Mouse (Mus musculus) embryo, embryonic 9.5 days (tissue): Measurements from ENCODE around the gene Chrm1.
"Not testable (repeated sequence)": the region's sequence is repeated elsewhere in the genome, so short reads cannot be mapped to it uniquely, and the experiment has no call there.

Experiments used
- DNase-seq: peaks from one replicate; pipeline ENCODE4 v3.0.0-alpha.2; 2017; ENCODE audit errors: extremely low spot score

Gene Chrm1

DNA sequence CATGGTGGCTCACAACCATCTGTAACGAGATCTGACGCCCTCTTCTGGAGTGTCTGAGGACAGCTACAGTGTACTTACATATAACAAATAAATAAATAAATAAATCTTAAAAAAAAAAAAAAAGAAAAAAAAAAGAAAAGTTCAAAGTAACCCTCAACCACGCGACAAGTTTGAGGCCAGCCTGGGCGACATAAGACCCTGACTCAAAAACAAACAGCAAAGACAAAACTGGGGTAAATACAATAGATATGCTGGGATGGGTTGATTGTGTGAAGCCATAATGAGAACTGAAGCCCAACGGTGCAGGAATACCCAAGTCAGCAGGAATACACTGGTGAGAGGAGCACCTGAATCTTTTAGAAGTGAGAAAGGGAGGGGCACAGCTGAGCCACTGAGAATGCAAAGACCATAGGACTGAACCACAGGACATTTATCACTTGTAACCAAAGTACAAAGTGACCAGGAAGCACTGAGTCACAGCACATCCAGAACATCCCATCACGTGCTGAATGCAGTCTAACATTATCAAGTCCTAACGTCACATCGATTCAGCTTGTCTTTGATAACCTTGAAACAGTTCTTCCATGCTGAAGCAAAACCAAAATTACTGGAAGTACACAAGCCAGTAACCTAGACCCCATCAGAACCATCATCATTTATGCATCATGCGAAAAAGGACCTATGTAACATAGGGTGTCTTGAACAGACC, 53.3 kb downstream of the Chrm1 start:
- DNase-seq: no peak

DNA sequence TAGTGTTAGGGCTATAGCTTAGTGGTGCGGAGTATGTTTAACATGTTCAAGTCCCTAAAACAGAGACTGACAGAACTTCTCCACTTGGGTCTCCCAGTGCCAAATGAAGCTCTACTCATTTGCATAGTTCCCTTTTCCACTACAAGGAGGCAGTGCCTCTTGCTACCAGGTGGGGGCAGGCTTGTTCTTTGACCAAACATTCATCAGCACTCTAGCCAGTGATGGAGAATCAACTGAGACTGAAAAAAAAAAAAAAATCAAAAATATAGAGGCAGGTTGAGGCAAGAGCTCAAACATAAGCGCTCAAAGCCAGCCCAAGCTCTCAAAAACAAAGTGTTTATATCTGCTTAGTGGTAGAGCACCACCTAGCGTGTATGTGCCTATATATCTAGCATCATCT, 54.8 kb downstream of the Chrm1 start:
- DNase-seq: peak; percentile 52

DNA sequence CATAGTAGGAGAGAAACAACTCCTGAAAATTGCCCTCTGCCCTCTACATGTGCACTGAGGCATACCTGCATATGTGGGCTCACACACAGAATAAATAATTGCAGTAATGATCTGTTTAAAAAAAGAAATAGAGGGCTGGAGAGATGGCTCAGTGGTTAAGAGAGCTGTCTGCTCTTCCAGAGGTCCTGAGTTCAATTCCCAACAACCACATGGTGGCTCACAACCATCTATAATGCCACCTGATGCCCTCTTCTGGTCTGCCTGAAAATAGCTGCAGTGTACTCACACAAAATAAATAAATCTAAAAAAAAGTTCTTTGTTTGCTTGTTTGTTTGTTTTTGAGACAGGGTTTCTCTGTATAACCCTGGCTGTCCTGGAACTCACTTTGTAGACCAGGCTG, 55.4 kb downstream of the Chrm1 start:
- not testable (repeated sequence) for DNase-seq

DNA sequence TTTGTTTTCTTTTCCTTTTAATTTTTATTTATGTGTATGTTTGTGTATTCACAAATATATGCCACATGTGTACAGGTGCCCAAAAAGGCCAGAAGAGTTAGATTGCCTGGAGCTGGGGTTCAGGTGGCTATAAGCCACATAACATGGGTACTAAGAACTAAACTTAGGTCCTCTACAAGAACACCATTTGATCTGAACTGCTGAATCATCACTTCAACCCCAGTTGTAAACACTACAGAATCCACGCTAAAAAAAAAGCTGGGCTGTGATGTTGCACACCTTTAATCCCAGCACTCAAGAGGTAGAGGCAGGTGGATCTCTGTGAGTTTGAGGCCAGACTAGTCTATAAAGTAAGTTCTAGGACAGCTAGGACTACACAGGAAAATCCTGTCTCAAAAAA, 57.8 kb downstream of the Chrm1 start:
- DNase-seq: no peak

DNA sequence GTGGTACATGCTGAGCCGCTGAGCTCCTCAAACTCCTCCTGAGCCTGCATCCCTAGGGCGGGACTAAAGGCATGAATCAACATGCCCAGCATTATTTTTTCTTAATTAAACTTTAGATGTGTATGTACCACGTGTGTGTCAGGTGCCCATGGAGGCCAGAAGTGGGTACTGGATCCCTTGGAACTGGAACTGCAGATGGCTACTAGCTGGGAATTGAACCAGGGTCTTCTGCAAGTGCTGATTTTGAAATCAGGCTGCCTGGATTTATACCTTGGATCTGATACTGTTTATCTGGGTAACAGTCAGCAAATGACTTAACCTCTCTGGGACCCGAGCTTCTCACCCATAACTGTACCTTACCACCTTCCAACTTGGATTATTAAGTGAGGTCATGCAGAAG, 58.4 kb downstream of the Chrm1 start:
- DNase-seq: no peak

DNA sequence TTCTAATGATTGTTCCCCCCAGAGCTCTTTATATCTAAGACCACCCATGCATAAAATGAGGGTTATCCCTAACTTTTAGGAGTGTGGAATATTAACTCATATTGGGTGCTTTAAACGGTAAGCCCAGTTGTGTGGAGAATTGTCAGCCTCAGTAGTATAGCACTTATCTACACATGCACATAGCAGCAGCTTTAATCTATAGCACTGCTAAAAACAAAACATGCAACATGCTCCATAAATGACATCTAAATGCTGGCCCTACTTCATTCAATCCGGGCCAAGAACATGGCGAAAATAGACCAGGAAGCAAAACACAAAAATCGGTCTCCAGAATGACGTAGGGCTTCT, 58.9 kb downstream of the Chrm1 start:
- no peak for DNase-seq

DNA sequence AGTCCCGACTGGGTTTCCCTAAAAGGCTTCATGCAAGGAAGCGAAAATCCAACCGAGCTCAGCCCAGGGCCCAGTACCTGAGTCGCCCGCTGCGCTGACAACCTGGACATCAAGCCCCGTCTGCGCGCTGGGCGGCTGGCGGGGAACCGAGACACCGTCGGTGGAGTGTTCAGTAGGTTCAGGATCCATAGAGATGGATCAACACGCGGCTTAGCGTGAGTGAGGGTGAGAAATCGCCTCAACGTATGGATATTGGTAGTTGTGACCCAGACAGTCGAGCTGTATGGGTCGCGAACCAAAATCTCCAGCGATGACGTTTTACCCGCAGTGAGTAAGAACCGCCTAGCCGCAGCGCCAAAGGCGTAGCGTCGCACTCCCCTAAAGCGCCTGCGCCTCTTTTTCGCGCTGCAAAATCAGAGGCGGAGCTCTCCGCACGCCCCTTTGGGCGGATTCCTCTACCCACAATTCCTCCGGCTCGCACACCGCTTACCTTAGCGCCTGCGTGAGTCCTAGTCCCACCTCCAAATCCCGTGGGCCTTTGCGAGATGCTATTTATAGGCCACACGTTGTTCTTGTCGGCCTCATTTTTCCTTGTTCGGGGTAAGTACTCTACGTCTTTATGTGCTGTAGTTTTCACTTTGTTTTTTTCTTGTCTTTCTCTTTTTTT, 59.5 kb downstream of the Chrm1 start, which contains the start of gene Slc3a2:
TSS of gene Slc3a2 (minus strand) at position 463 of the 667 bp plus-strand sequence.
- DNase-seq: peak; percentile 96

DNA sequence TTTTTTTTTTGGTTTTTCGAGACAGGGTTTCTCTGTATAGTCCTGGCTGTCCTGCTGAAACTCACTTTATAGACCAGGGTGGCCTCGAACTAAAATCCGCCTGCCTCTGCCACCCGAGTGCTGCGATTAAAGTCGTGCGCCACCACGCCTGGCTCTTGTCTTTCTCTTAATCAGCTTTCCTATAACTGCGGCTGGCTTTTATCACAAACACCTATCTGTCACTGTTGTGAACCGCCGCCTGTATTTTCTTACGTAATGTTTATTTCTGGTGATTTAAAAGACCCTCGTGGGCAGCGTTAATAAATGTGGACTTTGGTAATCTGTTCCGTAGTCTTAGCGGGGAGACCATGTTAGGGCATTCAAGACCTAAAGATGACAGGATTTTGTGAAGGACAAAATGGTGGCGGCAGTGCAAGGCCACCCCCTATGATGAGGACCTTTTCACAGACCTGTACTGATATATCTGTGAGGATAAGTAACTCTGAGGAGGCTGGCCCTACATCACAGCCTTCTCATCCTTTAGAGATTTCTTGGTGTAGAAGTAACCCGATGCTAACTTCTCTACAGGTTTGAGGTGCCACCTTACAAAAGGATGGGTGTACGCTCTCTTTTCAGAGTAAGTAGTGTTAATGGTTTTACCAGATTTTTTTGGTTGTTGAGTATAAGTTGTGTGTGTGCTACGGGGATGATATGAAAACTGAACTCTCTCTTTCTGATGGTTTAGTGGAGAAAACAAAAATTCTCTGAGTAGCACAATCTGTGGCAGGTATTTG, 60.2 kb downstream of the Chrm1 start:
- DNase-seq: no peak

DNA sequence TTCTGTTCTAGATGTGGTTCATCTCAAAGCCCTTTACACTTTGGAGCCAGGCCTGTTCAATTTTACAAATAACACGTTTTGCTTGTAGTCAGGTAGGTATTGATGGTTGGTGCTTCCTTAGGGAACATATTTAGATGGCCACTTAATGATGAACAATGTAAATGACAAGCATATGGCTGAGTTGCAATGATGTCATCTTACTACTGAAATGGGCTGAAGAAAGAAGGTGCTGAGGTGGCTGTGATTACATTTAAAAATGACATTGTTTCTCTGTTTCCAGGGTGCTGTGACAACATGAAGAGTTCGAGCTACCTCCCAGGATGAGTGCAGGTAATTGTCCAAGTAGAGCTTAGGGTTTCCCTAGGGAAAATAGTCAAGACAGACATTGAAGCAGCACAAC, 60.8 kb downstream of the Chrm1 start:
- DNase-seq: no peak

DNA sequence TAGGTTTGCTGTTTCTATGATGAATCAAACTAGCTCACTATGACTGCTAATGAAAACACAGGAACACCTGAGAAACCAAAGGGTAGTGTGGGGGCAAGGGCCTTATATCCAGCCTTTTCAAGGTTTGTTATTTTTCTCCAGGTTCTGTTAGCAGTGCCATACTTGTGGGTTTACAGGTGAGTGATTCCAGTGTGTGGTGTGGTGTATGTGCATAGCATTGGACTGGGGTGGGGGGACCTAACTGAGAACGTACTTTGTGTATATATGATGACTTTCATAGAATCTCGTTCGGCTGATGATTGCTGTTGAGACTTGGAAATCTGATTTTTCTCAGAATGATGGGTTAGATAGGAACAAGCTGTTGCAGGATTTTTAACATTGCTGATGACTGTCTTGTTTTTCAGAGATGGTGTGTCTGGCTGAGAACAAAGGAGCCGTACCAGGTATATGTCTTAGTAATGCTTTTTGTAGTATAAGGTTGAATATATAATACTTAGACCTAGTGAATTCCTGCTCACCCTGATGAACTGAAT, 61.6 kb downstream of the Chrm1 start:
- no peak for DNase-seq

DNA sequence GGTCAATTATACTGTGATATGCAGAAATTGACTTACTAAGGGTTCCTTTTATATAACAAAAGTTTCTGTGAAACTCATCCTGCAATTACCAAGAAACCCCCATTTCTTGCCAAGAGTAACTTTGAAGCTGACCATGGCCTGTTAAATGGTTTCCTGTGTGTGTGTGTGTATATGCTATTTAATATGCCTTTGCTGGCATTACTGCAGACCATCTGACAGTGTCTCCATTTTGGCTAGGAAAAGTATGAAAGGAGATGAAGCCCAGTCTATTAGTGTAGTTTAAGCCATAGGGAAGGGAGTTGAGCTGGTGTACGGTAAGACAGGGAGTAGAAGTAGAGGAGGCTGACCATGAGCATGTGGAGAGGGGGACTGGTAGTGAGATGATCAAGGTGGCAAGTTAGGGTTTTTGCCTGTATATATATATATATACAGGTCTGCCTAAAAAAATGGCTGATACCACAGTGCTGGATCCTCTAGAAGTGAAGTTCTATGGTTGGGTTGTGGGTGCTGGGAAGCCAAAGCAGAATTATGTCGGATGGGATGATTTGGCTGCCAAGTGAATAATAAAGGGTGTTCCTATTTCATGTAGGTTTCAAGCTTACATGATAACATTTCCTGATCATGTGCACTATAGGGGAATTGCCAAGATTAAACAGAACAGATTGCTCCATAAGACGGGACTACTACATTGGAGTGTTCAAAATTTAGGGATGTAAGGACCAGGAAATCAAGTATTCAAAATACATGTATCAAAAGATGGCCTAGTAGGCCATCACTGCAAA, 63.2 kb downstream of the Chrm1 start:
- DNase-seq: peak; percentile 58

DNA sequence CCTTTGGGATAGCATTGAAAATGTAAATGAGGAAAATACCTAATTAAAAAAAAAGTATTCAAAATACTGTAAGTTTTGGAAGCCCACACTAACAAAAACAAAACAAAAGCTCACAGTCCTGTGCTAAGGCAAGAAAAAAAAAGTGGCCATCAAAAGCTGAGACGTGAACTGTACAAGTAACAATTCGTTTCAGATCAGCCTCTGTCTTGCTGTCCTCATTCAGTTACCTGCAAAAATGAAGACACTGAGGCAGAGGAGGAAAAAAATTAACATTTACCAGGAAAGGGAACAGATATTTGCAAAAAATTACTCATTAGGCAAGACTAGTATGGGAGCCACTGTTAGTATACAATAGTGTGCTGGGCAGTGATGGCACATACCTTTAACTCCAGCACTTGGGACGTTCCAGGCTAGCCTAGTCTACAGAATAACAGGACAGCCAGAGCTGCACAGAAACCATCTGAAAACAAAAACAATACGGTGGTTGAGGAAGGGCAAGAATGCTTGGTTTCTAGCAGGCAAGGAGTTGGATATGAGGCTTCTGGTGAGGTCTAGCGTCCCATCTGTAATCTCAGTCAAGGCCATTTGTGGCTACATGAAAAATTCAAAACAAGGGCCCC, 64.0 kb downstream of the Chrm1 start:
- DNase-seq: peak; percentile 62

DNA sequence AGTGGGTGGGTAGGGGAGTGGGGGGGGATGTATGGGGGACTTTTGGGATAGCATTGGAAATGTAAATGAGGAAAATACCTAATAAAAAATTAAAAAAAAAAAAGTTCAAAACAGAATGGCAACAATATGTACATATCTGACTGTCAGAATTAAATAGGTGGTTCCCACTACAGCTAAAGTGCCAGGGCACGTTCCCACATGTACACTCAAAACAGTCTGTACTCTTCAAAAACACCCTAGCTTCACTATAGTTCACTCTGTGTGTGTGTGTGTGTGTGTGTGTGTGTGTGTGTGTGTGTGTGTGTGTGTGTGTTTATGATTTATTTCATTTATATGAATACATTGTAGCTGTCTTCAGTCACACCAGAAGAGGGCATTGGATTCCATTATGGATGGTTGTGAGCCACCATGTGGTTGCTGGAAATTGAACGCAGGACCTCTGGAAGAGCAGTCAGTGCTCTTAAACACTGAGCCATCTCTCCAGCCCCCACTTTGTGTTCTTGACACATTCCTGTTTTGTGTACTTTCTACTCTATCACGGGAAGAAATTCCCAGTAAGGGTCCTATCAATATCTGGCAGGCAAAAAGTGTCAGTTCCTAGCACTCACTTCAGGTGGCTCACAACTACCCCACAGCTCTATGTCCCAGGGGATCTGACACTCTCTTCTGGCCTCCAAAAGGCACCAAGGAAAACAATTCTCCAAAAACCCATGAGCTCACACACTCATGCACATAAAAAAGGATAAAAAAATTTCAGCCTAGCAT, 64.9 kb downstream of the Chrm1 start:
- not testable (repeated sequence) for DNase-seq
